Mouse (Mus musculus) MEL (cell line): ENCODE results near the gene Gm20662. TPM values are rescaled to one million over a fixed set of nuclear protein-coding genes. Genes with fewer than 3 reads are reported as not detected.

Experiments
- DNase-seq: peaks from one replicate; pipeline ENCODE4 v3.0.0; 2011; ENCODE audit warnings: low read depth, low spot score
- H3K27ac ChIP-seq: 2 replicates; pipeline ENCODE4 v1.5.1; 2012; ENCODE audit warnings: low read depth, mild to moderate bottlenecking, control low read depth, low read length, moderate library complexity; ENCODE audit not compliant: control insufficient read depth
- H3K27me3 ChIP-seq, 2 experiments: fragments of 150-350 bp in 1 of 2; sonication (generic) in 1 of 2; 2 replicates each; pipeline ENCODE4 v1.6.1; 2012; ENCODE audit warnings: low read length in 2 of 2, mild to moderate bottlenecking in 2 of 2, improper control_type of control experiment in 1 of 2, moderate library complexity in 1 of 2; ENCODE audit not compliant: insufficient read depth in 2 of 2, control insufficient read depth in 1 of 2
- H3K36me3 ChIP-seq, 2 experiments: 2 replicates each; pipeline ENCODE4 v1.6.1; 2012 to 2014; ENCODE audit warnings: low read length in 2 of 2, improper control_type of control experiment in 1 of 2, inconsistent platforms in 1 of 2, mild to moderate bottlenecking in 1 of 2; ENCODE audit not compliant: insufficient read depth in 2 of 2, control insufficient read depth in 1 of 2
- H3K4me1 ChIP-seq, 2 experiments: fragments of 150-350 bp in 1 of 2; sonication (generic) in 1 of 2; 2 replicates each; pipeline ENCODE4 v1.6.1; 2012; ENCODE audit warnings: low read length in 2 of 2, improper control_type of control experiment in 1 of 2, mild to moderate bottlenecking in 1 of 2; ENCODE audit not compliant: insufficient read depth in 2 of 2, control insufficient read depth in 1 of 2
- H3K4me3 ChIP-seq, 2 experiments: fragments of 150-350 bp in 1 of 2; sonication (generic) in 1 of 2; 2 replicates each; pipeline ENCODE4 v1.5.1; 2012; ENCODE audit warnings: low read depth in 2 of 2, low read length in 2 of 2, mild to moderate bottlenecking in 2 of 2, moderate library complexity in 2 of 2, control low read depth in 1 of 2, improper control_type of control experiment in 1 of 2; ENCODE audit not compliant: control insufficient read depth in 1 of 2, insufficient read depth in 1 of 2
- H3K79me2 ChIP-seq: 2 replicates; pipeline ENCODE4 v1.6.1; 2012; ENCODE audit warnings: mild to moderate bottlenecking, low read length, moderate library complexity; ENCODE audit not compliant: control insufficient read depth, poor library complexity, insufficient read depth
- H3K9ac ChIP-seq: 2 replicates; pipeline ENCODE4 v1.6.1; 2012; ENCODE audit warnings: low read depth, mild to moderate bottlenecking, control low read depth, low read length, moderate library complexity; ENCODE audit not compliant: control insufficient read depth, poor library complexity, severe bottlenecking
- H3K9me3 ChIP-seq: fragments of 150-350 bp; sonication (generic); replicated peaks from 2 replicates; pipeline ENCODE4 v1.6.1; 2012; ENCODE audit warnings: mild to moderate bottlenecking, low read length, improper control_type of control experiment, moderate library complexity; ENCODE audit not compliant: insufficient read depth
- BHLHE40 ChIP-seq: IDR thresholded peaks from 2 replicates; pipeline ENCODE4 v1.6.1; 2012; ENCODE audit warnings: low read depth, mild to moderate bottlenecking, inconsistent platforms, low read length, improper control_type of control experiment, borderline replicate concordance
- CHD1 ChIP-seq: IDR thresholded peaks from 2 replicates; pipeline ENCODE4 v1.6.1; 2012; ENCODE audit warnings: low read depth, mild to moderate bottlenecking, inconsistent platforms, low read length, improper control_type of control experiment
- CHD2 ChIP-seq: IDR thresholded peaks from 2 replicates; pipeline ENCODE4 v1.6.1; 2011; ENCODE audit warnings: low read length, improper control_type of control experiment
- CTCF ChIP-seq, 3 experiments: IDR thresholded peaks in 2 of 3; conservative IDR thresholded peaks in 1 of 3; 2 replicates each; pipeline ENCODE4 v1.5.1; 2011 to 2012; ENCODE audit warnings: low read length in 3 of 3, low read depth in 2 of 3, mild to moderate bottlenecking in 2 of 3, improper control_type of control experiment in 1 of 3, inconsistent platforms in 1 of 3, mixed read lengths in 1 of 3, moderate library complexity in 1 of 3; ENCODE audit not compliant: control insufficient read depth in 1 of 3, insufficient read depth in 1 of 3, poor library complexity in 1 of 3, severe bottlenecking in 1 of 3
- E2F4 ChIP-seq: IDR thresholded peaks from 2 replicates; pipeline ENCODE4 v1.6.1; 2011; ENCODE audit warnings: low read depth, low read length, improper control_type of control experiment, borderline replicate concordance
- ELF1 ChIP-seq: IDR thresholded peaks from 2 replicates; pipeline ENCODE4 v1.6.1; 2014; ENCODE audit warnings: low read depth, mild to moderate bottlenecking, inconsistent platforms, low read length, improper control_type of control experiment, moderate library complexity
- EP300 ChIP-seq, 2 experiments: IDR thresholded peaks; 2 replicates each; pipeline ENCODE4 v1.6.1; 2011; ENCODE audit warnings: improper control_type of control experiment in 2 of 2, low read length in 2 of 2, low read depth in 1 of 2, mild to moderate bottlenecking in 1 of 2
- ETS1 ChIP-seq: IDR thresholded peaks from 2 replicates; pipeline ENCODE4 v1.6.1; 2012; ENCODE audit warnings: low read depth, mild to moderate bottlenecking, inconsistent platforms, low read length, improper control_type of control experiment, moderate library complexity
- GABPA ChIP-seq: IDR thresholded peaks from 2 replicates; pipeline ENCODE4 v1.6.1; 2012; ENCODE audit warnings: low read depth, mild to moderate bottlenecking, inconsistent platforms, low read length, improper control_type of control experiment, moderate library complexity
- GATA1 ChIP-seq: IDR thresholded peaks from 2 replicates; pipeline ENCODE4 v1.6.1; 2011; ENCODE audit warnings: low read depth, low read length, improper control_type of control experiment
- HCFC1 ChIP-seq: IDR thresholded peaks from 2 replicates; pipeline ENCODE4 v1.6.1; 2012; ENCODE audit warnings: low read depth, mild to moderate bottlenecking, inconsistent platforms, low read length, improper control_type of control experiment, moderate library complexity
- JUND ChIP-seq: IDR thresholded peaks from 2 replicates; pipeline ENCODE4 v1.6.1; 2011; ENCODE audit warnings: low read depth, mild to moderate bottlenecking, improper control_type of control experiment, low read length
- KAT2A ChIP-seq: conservative IDR thresholded peaks from 2 replicates; pipeline ENCODE4 v1.6.1; 2012; ENCODE audit warnings: low read depth, low read length, improper control_type of control experiment, inconsistent platforms
- MAX ChIP-seq: IDR thresholded peaks from 2 replicates; pipeline ENCODE4 v1.6.1; 2011; ENCODE audit warnings: low read length, improper control_type of control experiment
- MAZ ChIP-seq: IDR thresholded peaks from 2 replicates; pipeline ENCODE4 v1.6.1; 2012; ENCODE audit warnings: low read depth, mild to moderate bottlenecking, inconsistent platforms, low read length, improper control_type of control experiment
- MEF2A ChIP-seq: IDR thresholded peaks from 2 replicates; pipeline ENCODE4 v1.6.1; 2014; ENCODE audit warnings: low read depth, mild to moderate bottlenecking, inconsistent platforms, low read length, improper control_type of control experiment; ENCODE audit not compliant: poor library complexity, insufficient replicate concordance, severe bottlenecking; ENCODE audit errors: extremely low read depth
- MXI1 ChIP-seq: IDR thresholded peaks from 2 replicates; pipeline ENCODE4 v1.6.1; 2011; ENCODE audit warnings: mild to moderate bottlenecking, low read depth, low read length, improper control_type of control experiment
- MYB ChIP-seq: IDR thresholded peaks from 2 replicates; pipeline ENCODE4 v1.6.1; 2011; ENCODE audit warnings: mild to moderate bottlenecking, low read depth, low read length, improper control_type of control experiment
- MYC ChIP-seq: IDR thresholded peaks from 2 replicates; pipeline ENCODE4 v1.6.1; 2011; ENCODE audit warnings: low read depth, mild to moderate bottlenecking, low read length, improper control_type of control experiment, moderate library complexity
- NELFE ChIP-seq: IDR thresholded peaks from 2 replicates; pipeline ENCODE4 v1.6.1; 2011; ENCODE audit warnings: low read depth, low read length, improper control_type of control experiment
- POLR2A ChIP-seq, 2 experiments: IDR thresholded peaks; 2 replicates each; pipeline ENCODE4 v1.6.1; 2011 to 2012; ENCODE audit warnings: low read length in 2 of 2, mild to moderate bottlenecking in 2 of 2, control low read depth in 1 of 2, improper control_type of control experiment in 1 of 2, low read depth in 1 of 2, moderate library complexity in 1 of 2; ENCODE audit not compliant: control insufficient read depth in 1 of 2, insufficient read depth in 1 of 2, poor library complexity in 1 of 2
- POLR2AphosphoS2 ChIP-seq: IDR thresholded peaks from 2 replicates; pipeline ENCODE4 v1.6.1; 2011; ENCODE audit warnings: low read length, improper control_type of control experiment
- POLR2AphosphoS5 ChIP-seq: IDR thresholded peaks from 2 replicates; pipeline ENCODE4 v1.6.1; 2012; ENCODE audit warnings: low read depth, borderline replicate concordance, mild to moderate bottlenecking, inconsistent platforms, low read length, moderate library complexity, mixed read lengths
- TAL1 ChIP-seq: IDR thresholded peaks from 2 replicates; pipeline ENCODE4 v1.6.1; 2012; ENCODE audit warnings: mild to moderate bottlenecking, inconsistent platforms, low read length, moderate library complexity, mixed read lengths
- TBP ChIP-seq: IDR thresholded peaks from 2 replicates; pipeline ENCODE4 v1.8.0; 2011; ENCODE audit warnings: low read depth, low read length, improper control_type of control experiment
- TCF12 ChIP-seq: IDR thresholded peaks from 2 replicates; pipeline ENCODE4 v1.6.1; 2014; ENCODE audit warnings: low read depth, mild to moderate bottlenecking, inconsistent platforms, low read length, improper control_type of control experiment, moderate library complexity
- UBTF ChIP-seq: IDR thresholded peaks from 2 replicates; pipeline ENCODE4 v1.6.1; 2012; ENCODE audit warnings: low read depth, mild to moderate bottlenecking, inconsistent platforms, low read length, improper control_type of control experiment, moderate library complexity, borderline replicate concordance; ENCODE audit not compliant: insufficient read depth
- USF2 ChIP-seq, 2 experiments: IDR thresholded peaks; 2 replicates each; pipeline ENCODE4 v1.6.1; 2011 to 2012; ENCODE audit warnings: improper control_type of control experiment in 2 of 2, low read length in 2 of 2, borderline replicate concordance in 1 of 2, inconsistent platforms in 1 of 2, low read depth in 1 of 2, mild to moderate bottlenecking in 1 of 2; ENCODE audit not compliant: insufficient read depth in 1 of 2
- ZC3H11A ChIP-seq: IDR thresholded peaks from 2 replicates; pipeline ENCODE4 v1.6.1; 2012; ENCODE audit warnings: low read depth, mild to moderate bottlenecking, inconsistent platforms, low read length, improper control_type of control experiment
- ZKSCAN1 ChIP-seq: IDR thresholded peaks from 2 replicates; pipeline ENCODE4 v1.6.1; 2012; ENCODE audit warnings: low read depth, mild to moderate bottlenecking, inconsistent platforms, low read length, improper control_type of control experiment, moderate library complexity
- ZMIZ1 ChIP-seq: IDR thresholded peaks from 2 replicates; pipeline ENCODE4 v1.6.1; 2012; ENCODE audit warnings: low read depth, mild to moderate bottlenecking, inconsistent platforms, low read length, improper control_type of control experiment, moderate library complexity
- polyA plus RNA-seq, 2 experiments: library from polyadenylated mRNA; stranded (reverse) in 1 of 2; unstranded in 1 of 2; fragments of >175 nt in 1 of 2; fragments of >200 nt in 1 of 2; gene quantifications; 2 replicates each; pipeline versions ENCODE4 v1.2.1 to v1.2.4; 2012; ENCODE audit warnings: low replicate concordance in 2 of 2, low read depth in 1 of 2; ENCODE audit not compliant: insufficient read length in 2 of 2, insufficient read depth in 1 of 2, missing spikeins in 1 of 2
- total RNA-seq: library from RNA; depleted of rRNA; stranded (reverse); fragments of 300-350 nt; gene quantifications from 2 replicates; pipeline ENCODE4 v1.2.3, GENCODE M21; 2012

Gene Gm20662
- total and polyA plus RNA-seq, 3 experiments, result 0.73 to 1.2 TPM; not detected in 1

- TF ChIP-seq NELFE, result no peak
- TF ChIP-seq E2F4, result no peak
- no peak for TF ChIP-seq POLR2A (IDR thresholded peaks at IDR 0.05; ENCODE audit: control insufficient read depth in 1 of 2, insufficient read depth in 1 of 2, low read depth in 1 of 2, low read length in 2 of 2, poor library complexity in 1 of 2)
- TF ChIP-seq USF2 (IDR thresholded peaks at IDR 0.05; ENCODE audit: borderline replicate concordance in 1 of 2, insufficient read depth in 1 of 2, low read depth in 1 of 2, low read length in 2 of 2), result no peak
- no peak for TF ChIP-seq MYC
- no peak for TF ChIP-seq TBP
- no peak for TF ChIP-seq POLR2AphosphoS2
- TF ChIP-seq MAZ, result no peak
- TF ChIP-seq GABPA, result no peak
- TF ChIP-seq KAT2A, result no peak
- TF ChIP-seq MXI1, result no peak
- TF ChIP-seq ZKSCAN1, result no peak
- no peak for TF ChIP-seq TCF12
- no peak for TF ChIP-seq TAL1
- no peak for TF ChIP-seq UBTF
- no peak for TF ChIP-seq MEF2A
- no peak for TF ChIP-seq EP300 (IDR thresholded peaks at IDR 0.05; ENCODE audit: low read depth in 1 of 2, low read length in 2 of 2)
- no peak for TF ChIP-seq ZC3H11A
- no peak for TF ChIP-seq POLR2AphosphoS5
- TF ChIP-seq CHD1, result no peak
- Histone ChIP-seq H3K9me3 (no peaks in the 10 kb centered on the region), H3K27ac (no peak overlapping the region), H3K27me3 (no peaks in the 10 kb centered on the region), H3K4me1 (peaks cover 10 to 20% of the 10 kb centered on the region in 2 experiments; a peak in 3 of 4 replicates), H3K4me3 (no peak overlapping the region), H3K36me3 (peaks cover 8 to 16% of the 10 kb centered on the region in 2 experiments), H3K79me2 (no peaks in the 10 kb centered on the region), H3K9ac (no peak overlapping the region)
- DNase-seq, result no peak
Measured at GRCm38 (mm10) chr9:107967437-107967836, 28.7 kb upstream of the Gm20662 start.

GRCm38 (mm10) chr9:107968531-107968930 lies 27.6 kb upstream of the Gm20662 start:
- H3K79me2 ChIP-seq, result no peaks in the 10 kb centered on the region

More at GRCm38 (mm10) chr9:107968531-107968930, 27.6 kb upstream of the Gm20662 start:
- no peaks in the 10 kb centered on the region for H3K27me3 ChIP-seq
- no peak overlapping the region for H3K27ac ChIP-seq
- H3K4me3 ChIP-seq, result no peak overlapping the region
- no peaks in the 10 kb centered on the region for H3K9me3 ChIP-seq
- no peak for DNase-seq
- TF ChIP-seq ZKSCAN1, result no peak
- no peak for TF ChIP-seq MXI1
- TF ChIP-seq GATA1, result no peak
- no peak for TF ChIP-seq TCF12
- no peak for TF ChIP-seq ZC3H11A
- TF ChIP-seq NELFE, result no peak
- no peak for TF ChIP-seq BHLHE40
- TF ChIP-seq CTCF (IDR thresholded peaks at IDR 0.05 in 2 of 3, conservative IDR thresholded peaks at IDR 0.05 in 1 of 3; ENCODE audit: control insufficient read depth in 1 of 3, insufficient read depth in 1 of 3, low read depth in 2 of 3, low read length in 3 of 3, poor library complexity in 1 of 3, severe bottlenecking in 1 of 3), result no peak
- no peak for TF ChIP-seq ELF1
- no peak for TF ChIP-seq JUND
- no peak for TF ChIP-seq MAX
- TF ChIP-seq MYB, result no peak
- TF ChIP-seq ZMIZ1, result no peak
- no peak for TF ChIP-seq USF2 (IDR thresholded peaks at IDR 0.05; ENCODE audit: borderline replicate concordance in 1 of 2, insufficient read depth in 1 of 2, low read depth in 1 of 2, low read length in 2 of 2)
- no peak for TF ChIP-seq TBP
- TF ChIP-seq MYC, result no peak
- no peak for TF ChIP-seq CHD2
- TF ChIP-seq HCFC1, result no peak
- no peak for TF ChIP-seq ETS1
- TF ChIP-seq, all 39 proteins: peak for 0
- no peak overlapping the region for H3K9ac ChIP-seq
- peaks cover 19 to 31% of the 10 kb centered on the region in 2 experiments for H3K4me1 ChIP-seq
- peaks cover 8 to 27% of the 10 kb centered on the region in 2 experiments for H3K36me3 ChIP-seq
